ENCODE assay signal across 8 mouse cellular contexts in the genomic region with DNA sequence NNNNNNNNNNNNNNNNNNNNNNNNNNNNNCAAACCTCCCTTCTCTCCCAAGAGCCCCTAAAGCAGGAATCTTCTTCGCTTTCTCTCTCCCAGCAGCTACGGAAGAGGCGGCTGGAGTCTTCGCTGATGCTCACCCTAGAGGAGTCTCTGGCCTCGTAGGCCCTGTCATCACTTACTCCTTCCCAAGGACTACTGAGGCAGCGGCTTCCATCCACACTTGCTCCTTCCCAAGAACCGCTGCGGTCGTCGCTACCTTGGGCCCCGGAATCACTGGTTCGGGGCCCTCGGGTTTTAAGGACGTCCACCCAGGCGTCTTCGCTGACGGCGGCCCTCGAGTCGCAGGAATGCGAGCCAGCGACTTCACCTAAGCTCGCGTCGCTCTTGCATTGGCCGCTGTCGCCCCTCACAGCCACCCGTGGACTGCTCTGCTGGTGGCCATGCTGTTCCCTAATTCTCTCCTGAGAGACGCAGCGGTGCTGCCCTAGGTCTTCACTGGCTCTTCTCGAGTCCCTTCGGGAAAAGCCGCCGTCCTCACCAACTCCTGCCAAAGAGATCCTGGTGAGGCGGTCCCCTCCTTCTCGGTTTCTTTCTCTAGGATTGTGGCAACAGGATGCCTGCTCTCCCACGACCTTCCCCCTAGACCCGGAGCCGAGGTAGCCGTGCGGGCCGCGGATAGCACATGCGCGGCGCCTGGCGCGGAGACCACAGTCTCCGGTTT. TPM values are rescaled to one million over a fixed set of nuclear protein-coding genes. Genes with fewer than 3 reads are reported as not detected.
DNase-seq lines count a peak whose midpoint lies in the region; ATAC-seq lines count a peak whose summit lies in the region.

No protein-coding gene starts in this region.

- H3K4me3 ChIP-seq in kidney, embryonic 14.5 days (ENCODE audit: low read length), result peak overlapping the region; percentile 89
- H3K4me3 ChIP-seq in forebrain, embryonic 15.5 days, result peak overlapping the region; percentile 95
- H3K4me3 ChIP-seq in liver, embryonic 11.5 days (ENCODE audit: low read depth, low read length), result peak overlapping the region; percentile 86
- peak overlapping the region; percentile 77 for H3K4me3 ChIP-seq in neural tube, embryonic 12.5 days

- 0 out of 2 replicates have a peak overlapping the region, but pooled peaks have one; percentile 4 for H3K27ac ChIP-seq in kidney, embryonic 14.5 days (ENCODE audit: low read depth, low read length)
- peak overlapping the region; percentile 85 for H3K27ac ChIP-seq in forebrain, embryonic 15.5 days (replicated peaks)
- H3K27ac ChIP-seq in liver, embryonic 11.5 days (ENCODE audit: low read depth, low read length), result no peak overlapping the region
- H3K27ac ChIP-seq in neural tube, embryonic 12.5 days, result no peak overlapping the region

- peaks cover 8% of the 10 kb centered on the region; the same call in 1 of the 2 replicates for H3K4me1 ChIP-seq in kidney, embryonic 14.5 days (ENCODE audit: control insufficient read depth, insufficient read depth, low read length)
- peaks cover 23% of the 10 kb centered on the region for H3K4me1 ChIP-seq in forebrain, embryonic 15.5 days
- no peaks in the 10 kb centered on the region; the same call in 1 of the 2 replicates for H3K4me1 ChIP-seq in liver, embryonic 11.5 days (replicated peaks; ENCODE audit: control insufficient read depth, insufficient read depth, low read length)
- peaks cover 13% of the 10 kb centered on the region for H3K4me1 ChIP-seq in neural tube, embryonic 12.5 days

- no peaks in the 10 kb centered on the region for H3K9me3 ChIP-seq in kidney, embryonic 14.5 days (ENCODE audit: control insufficient read depth, low read length)
- H3K9me3 ChIP-seq in forebrain, embryonic 15.5 days, result no peaks in the 10 kb centered on the region
- H3K9me3 ChIP-seq in liver, embryonic 11.5 days (ENCODE audit: control insufficient read depth, low read length), result no peaks in the 10 kb centered on the region
- no peaks in the 10 kb centered on the region for H3K9me3 ChIP-seq in neural tube, embryonic 12.5 days

- peak overlapping the region; percentile 99 for H3K4me2 ChIP-seq in kidney, embryonic 14.5 days (replicated peaks; ENCODE audit: low read depth, low read length)
- peak overlapping the region; percentile 94 for H3K4me2 ChIP-seq in forebrain, embryonic 15.5 days (replicated peaks)
- H3K4me2 ChIP-seq in liver, embryonic 11.5 days, result peak overlapping the region; percentile 98
- peak overlapping the region; percentile 96 for H3K4me2 ChIP-seq in neural tube, embryonic 12.5 days (replicated peaks)

- peak; percentile 88 for ATAC-seq in kidney, embryonic 14.5 days (ENCODE audit: low FRiP score, low TSS enrichment)
- ATAC-seq in forebrain, embryonic 15.5 days (replicated peaks), result peak; percentile 79; the same call in 1 of the 2 replicates
- ATAC-seq in liver, embryonic 11.5 days (replicated peaks; ENCODE audit: low FRiP score), result peak; percentile 56
- ATAC-seq in neural tube, embryonic 12.5 days (ENCODE audit: low FRiP score, low read depth), result peak; percentile 75

- H3K36me3 ChIP-seq in kidney, embryonic 14.5 days (ENCODE audit: control insufficient read depth, insufficient read depth, low read length), result peaks cover 6% of the 10 kb centered on the region; the same call in 1 of the 2 replicates
- peaks cover 10% of the 10 kb centered on the region; the same call in 1 of the 2 replicates for H3K36me3 ChIP-seq in forebrain, embryonic 15.5 days
- peaks cover 2% of the 10 kb centered on the region; the same call in 1 of the 2 replicates for H3K36me3 ChIP-seq in liver, embryonic 11.5 days (ENCODE audit: control insufficient read depth, insufficient read depth, low read length)
- H3K36me3 ChIP-seq in neural tube, embryonic 12.5 days, result peaks cover 8% of the 10 kb centered on the region; the same call in 1 of the 2 replicates

- DNase-seq in kidney, postnatal 25 days, result no peak
- peak; percentile 68 for DNase-seq in R1 (ENCODE audit: low read depth, low spot score)
- no peak for DNase-seq in liver, embryonic 11.5 days (ENCODE audit: low spot score)
- DNase-seq in Muller cell, postnatal 12 days (ENCODE audit: inconsistent ontology term), result no peak
- no peak for DNase-seq in spleen, postnatal 36 days (ENCODE audit: low spot score in 2 of 2)

- no peaks in the 10 kb centered on the region for H3K27me3 ChIP-seq in kidney, embryonic 14.5 days (ENCODE audit: control insufficient read depth, insufficient read depth, low read length)
- H3K27me3 ChIP-seq in forebrain, embryonic 15.5 days, result no peaks in the 10 kb centered on the region
- peaks cover 4% of the 10 kb centered on the region for H3K27me3 ChIP-seq in liver, embryonic 11.5 days (replicated peaks; ENCODE audit: control insufficient read depth, insufficient read depth, low read length)
- no peaks in the 10 kb centered on the region for H3K27me3 ChIP-seq in neural tube, embryonic 12.5 days (replicated peaks)

- WGBS in kidney, embryonic 14.5 days, result 1% methylated on average over 49 of the region's 49 CpGs
- 1% methylated on average over 49 of the region's 49 CpGs for WGBS in forebrain, embryonic 15.5 days
- WGBS in liver, embryonic 11.5 days, result 3% methylated on average over 49 of the region's 49 CpGs
- WGBS in neural tube, embryonic 12.5 days, result 1% methylated on average over 49 of the region's 49 CpGs

- H3K9ac ChIP-seq in kidney, embryonic 14.5 days (ENCODE audit: low read depth, low read length), result peak overlapping the region; percentile 78
- peak overlapping the region; percentile 88 for H3K9ac ChIP-seq in forebrain, embryonic 15.5 days (replicated peaks)
- H3K9ac ChIP-seq in liver, embryonic 11.5 days (ENCODE audit: low read depth, low read length), result peak overlapping the region; percentile 79
- H3K9ac ChIP-seq in neural tube, embryonic 12.5 days, result peak overlapping the region; percentile 69

RNA-seq across cellular contexts. Expression of gene Ankrd42, which starts 0.5 kb away (rescaled TPM):
- polyA plus RNA-seq in kidney, embryonic 14.5 days (2014; fragmentation: Nextera tagmentation; extraction: Ambion mirVana), result 3.9 and 6.6 TPM in 2 replicates
- 16.1 and 17.2 TPM in 2 replicates for polyA plus RNA-seq in forebrain, embryonic 15.5 days (2015; fragmentation: Nextera tagmentation; extraction: Ambion mirVana)
- polyA plus RNA-seq in liver, embryonic 11.5 days (2014; fragmentation: Nextera tagmentation; extraction: Ambion mirVana), result 1.3 and 1.7 TPM in 2 replicates
- polyA plus RNA-seq in neural tube, embryonic 12.5 days (2016; fragmentation: Nextera tagmentation; extraction: Ambion mirVana), result 12.3 TPM in 2 replicates

RNA-seq across cellular contexts. Expression of gene Pcf11, which starts 33.3 kb away (rescaled TPM):
- 20.8 and 22.6 TPM in 2 replicates for polyA plus RNA-seq in kidney, embryonic 14.5 days (2014; fragmentation: Nextera tagmentation; extraction: Ambion mirVana)
- polyA plus RNA-seq in forebrain, embryonic 15.5 days (2015; fragmentation: Nextera tagmentation; extraction: Ambion mirVana), result 24.0 and 24.1 TPM in 2 replicates
- polyA plus RNA-seq in liver, embryonic 11.5 days (2014; fragmentation: Nextera tagmentation; extraction: Ambion mirVana), result 17.6 and 19.2 TPM in 2 replicates
- polyA plus RNA-seq in neural tube, embryonic 12.5 days (2016; fragmentation: Nextera tagmentation; extraction: Ambion mirVana), result 27.3 and 29.0 TPM in 2 replicates

Comparison
In these comparisons a context has a peak if more than half of its experiments do, and no peak if none do; other contexts are left out.
1. H3K27ac ChIP-seq: peak in kidney, embryonic 14.5 days (single experiment) and forebrain, embryonic 15.5 days (single experiment); none in liver, embryonic 11.5 days (single experiment) and neural tube, embryonic 12.5 days (single experiment).
2. Peak in every context shown above with its lines, with median percentiles within 50 percentile points of each other: ATAC-seq, H3K4me2 ChIP-seq, H3K4me3 ChIP-seq and H3K9ac ChIP-seq.